Mouse (Mus musculus): Measurements from ENCODE around the gene Gm10447.

DNA sequence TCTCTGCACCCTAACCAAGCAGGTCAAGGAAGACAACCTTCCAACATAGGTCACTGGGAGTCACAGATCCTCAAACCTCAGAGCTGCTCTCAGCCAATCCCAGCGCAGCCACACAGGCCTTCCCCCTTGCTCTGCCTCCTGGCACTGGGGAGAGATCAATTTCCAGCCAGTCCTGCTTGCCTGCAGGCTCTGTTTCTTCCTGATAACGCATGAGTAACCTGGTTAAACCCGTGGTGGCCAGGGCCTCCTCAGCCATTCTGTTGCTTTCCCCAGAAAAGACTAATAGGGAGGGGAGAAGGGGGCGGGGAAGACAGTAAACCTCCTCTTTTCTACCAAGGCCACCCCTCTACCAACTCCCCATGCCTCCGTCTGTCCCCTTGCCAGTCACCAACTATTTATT is 4.8 kb upstream of the Gm10447 start:
- TF ChIP-seq MAX (IDR thresholded peaks at IDR 0.05) (no peak), CTCF (IDR thresholded peaks at IDR 0.05; ENCODE audit: control insufficient read depth, insufficient read depth, insufficient read length) (no peak), FOSL1 (IDR thresholded peaks at IDR 0.05; ENCODE audit: insufficient read depth, low read length, poor library complexity, severe bottlenecking) (no peak), CEBPB (IDR thresholded peaks at IDR 0.05; ENCODE audit: low read depth) (no peak), MYOG (IDR thresholded peaks at IDR 0.05; ENCODE audit: control insufficient read depth, extremely low read depth, insufficient read length) (no peak), USF1 (IDR thresholded peaks at IDR 0.05; ENCODE audit: low read depth) (no peak), MYOD1 (IDR thresholded peaks at IDR 0.05; ENCODE audit: control insufficient read depth, insufficient read length, low read depth) (no peak)
